Mouse (Mus musculus) CD4-positive helper T cell, adult 2 months (primary cell): ENCODE results near the gene Ckap5.
"Not testable (repeated sequence)": the region's sequence is repeated elsewhere in the genome, so short reads cannot be mapped to it uniquely, and the experiment has no call there.

Source experiments
- DNase-seq: peaks from one replicate; pipeline ENCODE4 v3.0.0-alpha.2; 2012; ENCODE audit warnings: low read depth, missing footprints, low spot score

The Ckap5 gene

GRCm38 (mm10) chr2:91526294-91527146, at the start of gene Ckap5:
Ckap5 (plus strand) TSS chr2:91526762.
- DNase-seq: peak; percentile 92

GRCm38 (mm10) chr2:91476841-91477240, 49.7 kb upstream of the Ckap5 start:
- no peak for DNase-seq

GRCm38 (mm10) chr2:91480399-91480801, 46.2 kb upstream of the Ckap5 start:
- DNase-seq: no peak

GRCm38 (mm10) chr2:91480805-91481514, 45.6 kb upstream of the Ckap5 start:
- no peak for DNase-seq

GRCm38 (mm10) chr2:91484698-91485097, 41.9 kb upstream of the Ckap5 start:
- no peak for DNase-seq

- no peak for DNase-seq
Measured at GRCm38 (mm10) chr2:91485256-91485655, 41.3 kb upstream of the Ckap5 start.

- DNase-seq: not testable (repeated sequence)
Measured at GRCm38 (mm10) chr2:91487295-91487694, 39.3 kb upstream of the Ckap5 start.

GRCm38 (mm10) chr2:91492071-91492635, 34.4 kb upstream of the Ckap5 start:
- DNase-seq: no peak

- no peak for DNase-seq
Measured at GRCm38 (mm10) chr2:91493981-91494380, 32.6 kb upstream of the Ckap5 start.

- DNase-seq: no peak
Measured at GRCm38 (mm10) chr2:91498093-91498719, 28.4 kb upstream of the Ckap5 start.

- no peak for DNase-seq
Measured at GRCm38 (mm10) chr2:91508076-91508475, 18.5 kb upstream of the Ckap5 start.

- DNase-seq: no peak
Measured at GRCm38 (mm10) chr2:91517186-91517585, 9.4 kb upstream of the Ckap5 start.

- no peak for DNase-seq
Measured at GRCm38 (mm10) chr2:91527147-91527486, 555 bp downstream of the Ckap5 start.

GRCm38 (mm10) chr2:91537588-91538205, 11.1 kb downstream of the Ckap5 start:
- DNase-seq: peak; percentile 85

- DNase-seq: no peak
Measured at GRCm38 (mm10) chr2:91568125-91568524, 41.6 kb downstream of the Ckap5 start.

- DNase-seq: no peak
Measured at GRCm38 (mm10) chr2:91580894-91581293, 54.3 kb downstream of the Ckap5 start.

- no peak for DNase-seq
Measured at GRCm38 (mm10) chr2:91586242-91586641, 59.7 kb downstream of the Ckap5 start.

- DNase-seq: no peak
Measured at GRCm38 (mm10) chr2:91600475-91600874, 73.9 kb downstream of the Ckap5 start.

GRCm38 (mm10) chr2:91602389-91602788, 75.8 kb downstream of the Ckap5 start:
- peak; percentile 45 for DNase-seq

- not testable (repeated sequence) for DNase-seq
Measured at GRCm38 (mm10) chr2:91609370-91609769, 82.8 kb downstream of the Ckap5 start.

- DNase-seq: no peak
Measured at GRCm38 (mm10) chr2:91622356-91622755, 95.8 kb downstream of the Ckap5 start.

- DNase-seq: not testable (repeated sequence)
Measured at GRCm38 (mm10) chr2:91623366-91623765, 96.8 kb downstream of the Ckap5 start.
